Mouse (Mus musculus): ENCODE measurements around the gene Unc13b. TPM values are rescaled to one million over a fixed set of nuclear protein-coding genes. Genes with fewer than 3 reads are reported as not detected.

Unc13b gene
- total and polyA plus RNA-seq, 2 experiments from 2014 or later: 6.2 to 54.7 TPM

- no peaks in the 10 kb centered on the region for H3K36me3 ChIP-seq (ENCODE audit: insufficient read depth)
Observed at GRCm38 (mm10) chr4:43294001-43294400, 235.2 kb downstream of the Unc13b start.

DNA sequence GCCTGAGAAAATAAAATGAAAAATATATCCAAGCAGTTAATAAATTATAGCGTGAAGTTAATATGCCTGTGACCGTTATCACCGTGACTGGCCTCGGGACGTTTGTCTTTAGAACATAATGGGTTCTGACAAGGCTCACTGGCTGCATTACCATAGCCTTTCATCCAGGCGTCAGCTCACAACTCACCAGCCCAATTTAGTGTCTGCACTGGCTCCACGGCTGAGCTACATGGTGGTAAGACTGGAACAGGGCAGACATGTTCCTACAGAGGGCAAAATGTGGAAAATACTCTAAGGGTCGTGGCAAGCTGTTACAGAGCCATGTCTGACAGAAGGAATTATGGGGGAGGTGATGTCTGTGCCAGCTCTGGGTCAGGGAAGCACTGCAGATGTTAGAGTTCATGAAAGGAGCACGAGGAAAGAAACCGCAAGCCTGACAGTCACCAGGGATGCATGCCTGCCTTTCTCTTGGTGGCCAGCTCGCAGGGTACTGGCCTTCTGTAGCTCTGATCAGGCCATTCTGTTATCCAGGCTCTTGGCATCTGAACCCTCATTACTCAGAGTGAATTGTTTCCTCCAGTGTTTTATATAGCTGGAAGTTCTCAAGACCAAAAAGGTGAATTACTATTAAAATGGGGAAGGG is 251.1 kb downstream of the Unc13b start:
- H3K4me2 ChIP-seq (ENCODE audit: low read depth): no peak overlapping the region
- WGBS: 35% methylated on average over 11 of the region's 11 CpGs
- H3K9me3 ChIP-seq (ENCODE audit: low read length): no peaks in the 10 kb centered on the region
- no peak overlapping the region for H3K4me3 ChIP-seq (ENCODE audit: low read depth, low read length)
- H3K9ac ChIP-seq: no peak overlapping the region
- H3K27ac ChIP-seq (ENCODE audit: low read depth, low read length): no peak overlapping the region
- H3K27me3 ChIP-seq (ENCODE audit: insufficient read depth, low read length): no peaks in the 10 kb centered on the region
- TF ChIP-seq CTCF (IDR thresholded peaks at IDR 0.05; ENCODE audit: low read depth): no peak
- no peaks in the 10 kb centered on the region for H3K4me1 ChIP-seq (ENCODE audit: insufficient read depth)
- no peak for DNase-seq
- no peaks in the 10 kb centered on the region for H3K36me3 ChIP-seq (ENCODE audit: insufficient read depth)
- no peak for ATAC-seq

More at GRCm38 (mm10) chr4:43294001-43294400, 235.2 kb downstream of the Unc13b start:
- H3K4me1 ChIP-seq (ENCODE audit: insufficient read depth): no peaks in the 10 kb centered on the region
- no peak overlapping the region for H3K4me2 ChIP-seq (ENCODE audit: low read depth)
- no peaks in the 10 kb centered on the region for H3K9me3 ChIP-seq (ENCODE audit: low read length)
- no peak overlapping the region for H3K9ac ChIP-seq
- 37% methylated on average over 6 of the region's 6 CpGs for WGBS
- TF ChIP-seq CTCF (IDR thresholded peaks at IDR 0.05; ENCODE audit: low read depth): peak; percentile 17; the same call in 1 of the 2 replicates
- no peaks in the 10 kb centered on the region for H3K27me3 ChIP-seq (ENCODE audit: insufficient read depth, low read length)
- H3K27ac ChIP-seq (ENCODE audit: low read depth, low read length): no peak overlapping the region
- no peak overlapping the region for H3K4me3 ChIP-seq (ENCODE audit: low read depth, low read length)
- DNase-seq (no peak), ATAC-seq (no peak)

Other genes with a start within 250 kb of the Unc13b start
- not detected in 2 replicates for gene Fam205a1, start 205.1 kb upstream of the Unc13b start, total RNA-seq (2014; rRNA removed)
- gene Fam205a1, start 205.1 kb upstream of the Unc13b start, polyA plus RNA-seq (2015; fragmentation: Nextera tagmentation; extraction: Ambion mirVana): 0.05 TPM in 1 of 2 replicates, not detected in the other
- 0.23 TPM in 1 of 2 replicates, not detected in the other for gene Gm12394, start 202.2 kb upstream of the Unc13b start, total RNA-seq (2014; rRNA removed)
- gene Gm12394, start 202.2 kb upstream of the Unc13b start, polyA plus RNA-seq (2015; fragmentation: Nextera tagmentation; extraction: Ambion mirVana): 0.16 and 0.41 TPM in 2 replicates
- not detected in 2 replicates for gene Fam205c, start 184.7 kb upstream of the Unc13b start, total RNA-seq (2014; rRNA removed)
- gene Fam205c, start 184.7 kb upstream of the Unc13b start, polyA plus RNA-seq (2015; fragmentation: Nextera tagmentation; extraction: Ambion mirVana): 1.8 and 3.2 TPM in 2 replicates
- gene Phf24, start 142.3 kb upstream of the Unc13b start, total RNA-seq (2014; rRNA removed): 77.2 and 82.7 TPM in 2 replicates
- 38.2 and 42.3 TPM in 2 replicates for gene Phf24, start 142.3 kb upstream of the Unc13b start, polyA plus RNA-seq (2015; fragmentation: Nextera tagmentation; extraction: Ambion mirVana)
- gene Dnajb5, start 109.1 kb upstream of the Unc13b start, total RNA-seq (2014; rRNA removed): 81.0 and 106 TPM in 2 replicates
- 46.8 and 50.7 TPM in 2 replicates for gene Dnajb5, start 109.1 kb upstream of the Unc13b start, polyA plus RNA-seq (2015; fragmentation: Nextera tagmentation; extraction: Ambion mirVana)
- gene 1700022I11Rik, start 89.3 kb upstream of the Unc13b start, total RNA-seq (2014; rRNA removed): not detected in 2 replicates
- gene 1700022I11Rik, start 89.3 kb upstream of the Unc13b start, polyA plus RNA-seq (2015; fragmentation: Nextera tagmentation; extraction: Ambion mirVana): 0.23 and 0.63 TPM in 2 replicates
- 221 and 255 TPM in 2 replicates for gene Vcp, start 58.4 kb upstream of the Unc13b start, total RNA-seq (2014; rRNA removed)
- gene Vcp, start 58.4 kb upstream of the Unc13b start, polyA plus RNA-seq (2015; fragmentation: Nextera tagmentation; extraction: Ambion mirVana): 357 and 443 TPM in 2 replicates
- 12.8 and 21.8 TPM in 2 replicates for gene Fancg, start 48.4 kb upstream of the Unc13b start, total RNA-seq (2014; rRNA removed)
- gene Fancg, start 48.4 kb upstream of the Unc13b start, polyA plus RNA-seq (2015; fragmentation: Nextera tagmentation; extraction: Ambion mirVana): 10.9 and 12.4 TPM in 2 replicates
- 15.6 and 20.3 TPM in 2 replicates for gene Pigo, start 33.1 kb upstream of the Unc13b start, total RNA-seq (2014; rRNA removed)
- 16.5 and 21.9 TPM in 2 replicates for gene Pigo, start 33.1 kb upstream of the Unc13b start, polyA plus RNA-seq (2015; fragmentation: Nextera tagmentation; extraction: Ambion mirVana)
- 94.4 and 120 TPM in 2 replicates for gene Stoml2, start 27.2 kb upstream of the Unc13b start, total RNA-seq (2014; rRNA removed)
- gene Stoml2, start 27.2 kb upstream of the Unc13b start, polyA plus RNA-seq (2015; fragmentation: Nextera tagmentation; extraction: Ambion mirVana): 233 and 240 TPM in 2 replicates
- gene Fam214b, start 12.7 kb upstream of the Unc13b start, total RNA-seq (2014; rRNA removed): 35.7 and 42.3 TPM in 2 replicates
- 23.4 and 30.9 TPM in 2 replicates for gene Fam214b, start 12.7 kb upstream of the Unc13b start, polyA plus RNA-seq (2015; fragmentation: Nextera tagmentation; extraction: Ambion mirVana)
- gene Atp8b5, start 208.2 kb downstream of the Unc13b start, total RNA-seq (2014; rRNA removed): 0.38 and 1.8 TPM in 2 replicates
- 0.23 and 0.52 TPM in 2 replicates for gene Atp8b5, start 208.2 kb downstream of the Unc13b start, polyA plus RNA-seq (2015; fragmentation: Nextera tagmentation; extraction: Ambion mirVana)

Data from forebrain, postnatal 0 days (tissue).